Mouse (Mus musculus) right cerebral cortex, postnatal 14 days (tissue): ENCODE measurements around the gene Inpp5d.

Experiments used
- DNase-seq: peaks from one replicate; pipeline ENCODE4 v3.0.0; 2022

Gene Inpp5d

GRCm38 (mm10) chr1:87624826-87625225 is 4.7 kb downstream of the Inpp5d start:
- no peak for DNase-seq

GRCm38 (mm10) chr1:87625254-87626025 is 5.3 kb downstream of the Inpp5d start:
- no peak for DNase-seq

DNA sequence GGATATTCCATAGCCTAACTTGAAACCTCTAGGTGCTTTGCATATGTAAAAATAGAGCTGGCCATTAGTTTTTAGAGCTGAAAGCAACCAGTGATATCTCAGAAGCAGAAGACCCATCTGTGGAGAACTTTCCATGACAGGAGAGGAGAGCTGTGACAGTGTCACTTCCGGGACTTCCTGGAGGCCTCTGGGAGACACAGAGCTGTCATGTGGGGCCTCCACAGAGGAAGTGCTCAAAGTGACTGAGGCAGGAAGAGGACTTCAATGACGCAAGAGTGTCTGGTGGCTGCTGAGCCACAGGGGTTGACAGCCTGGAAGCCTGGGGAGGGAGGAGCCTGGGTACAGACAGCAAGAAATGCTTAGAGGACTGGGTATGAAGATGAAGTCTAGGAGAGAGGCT is 6.2 kb downstream of the Inpp5d start:
- no peak for DNase-seq

DNA sequence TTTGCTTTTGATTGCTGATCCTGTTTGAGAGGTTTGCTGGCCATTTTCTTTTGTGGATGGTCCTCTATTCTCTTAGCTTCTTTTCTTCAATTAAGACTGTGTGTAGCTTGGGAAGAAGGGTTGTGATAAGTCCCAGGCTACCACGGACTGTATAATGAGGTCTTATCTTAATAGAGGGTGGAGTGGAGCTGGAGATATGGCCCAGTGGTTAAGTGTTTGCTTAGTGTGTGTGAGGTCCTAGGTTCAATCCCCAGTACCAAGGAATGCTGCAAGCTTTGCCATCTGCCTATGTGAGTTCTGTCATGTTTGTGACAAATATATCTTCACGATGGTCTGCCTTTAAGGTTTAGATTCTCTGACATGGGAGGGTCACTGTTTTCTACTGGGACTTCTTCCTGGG is 8.0 kb downstream of the Inpp5d start:
- no peak for DNase-seq

GRCm38 (mm10) chr1:87631584-87631983 is 11.5 kb downstream of the Inpp5d start:
- DNase-seq, result no peak

DNA sequence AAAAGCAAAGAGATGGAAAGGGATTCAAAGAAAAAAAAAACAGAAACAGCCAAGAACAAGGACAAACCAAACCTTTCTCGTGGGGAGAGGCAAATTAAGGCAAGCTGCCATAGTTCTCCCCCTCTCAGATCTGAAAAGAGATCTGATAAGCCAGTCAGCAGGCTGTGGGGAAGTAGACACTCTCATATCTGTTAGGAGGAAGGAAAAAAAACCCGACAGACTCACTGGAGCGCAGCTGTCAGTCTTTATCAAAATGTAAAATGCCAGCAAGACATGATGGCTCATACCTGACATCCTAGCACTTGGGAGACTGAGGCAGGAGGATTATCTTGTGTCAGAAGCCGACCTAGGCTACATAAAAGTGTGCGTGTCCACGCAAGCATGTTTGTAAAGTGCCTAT is 12.1 kb downstream of the Inpp5d start:
- no peak for DNase-seq

GRCm38 (mm10) chr1:87636716-87637117 is 16.6 kb downstream of the Inpp5d start:
- DNase-seq, result no peak

- DNase-seq, result no peak
These were observed 17.2 kb downstream of the Inpp5d start for GRCm38 (mm10) chr1:87637121-87637877.

GRCm38 (mm10) chr1:87637878-87638600 is 17.9 kb downstream of the Inpp5d start:
- DNase-seq, result no peak

DNA sequence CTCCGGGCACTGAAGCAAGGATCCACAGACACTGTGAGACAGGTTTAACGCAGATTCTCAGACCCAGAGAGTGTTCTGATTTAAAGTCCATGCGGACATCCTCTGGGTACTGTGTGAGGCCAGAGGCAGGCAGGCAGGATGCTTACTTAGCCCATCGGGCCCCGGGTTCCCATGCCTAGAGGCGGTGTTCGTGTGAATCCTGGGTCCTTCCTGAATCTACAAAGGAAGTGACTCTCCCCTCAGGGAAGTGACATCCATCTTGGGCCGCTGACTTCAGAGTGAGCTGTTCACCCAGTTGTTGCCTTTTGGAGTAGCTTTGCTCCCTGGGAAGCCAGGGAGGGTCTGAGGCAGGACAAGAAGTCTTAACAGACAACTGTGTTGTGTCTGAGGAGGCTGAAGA is 19.6 kb downstream of the Inpp5d start:
- no peak for DNase-seq

DNA sequence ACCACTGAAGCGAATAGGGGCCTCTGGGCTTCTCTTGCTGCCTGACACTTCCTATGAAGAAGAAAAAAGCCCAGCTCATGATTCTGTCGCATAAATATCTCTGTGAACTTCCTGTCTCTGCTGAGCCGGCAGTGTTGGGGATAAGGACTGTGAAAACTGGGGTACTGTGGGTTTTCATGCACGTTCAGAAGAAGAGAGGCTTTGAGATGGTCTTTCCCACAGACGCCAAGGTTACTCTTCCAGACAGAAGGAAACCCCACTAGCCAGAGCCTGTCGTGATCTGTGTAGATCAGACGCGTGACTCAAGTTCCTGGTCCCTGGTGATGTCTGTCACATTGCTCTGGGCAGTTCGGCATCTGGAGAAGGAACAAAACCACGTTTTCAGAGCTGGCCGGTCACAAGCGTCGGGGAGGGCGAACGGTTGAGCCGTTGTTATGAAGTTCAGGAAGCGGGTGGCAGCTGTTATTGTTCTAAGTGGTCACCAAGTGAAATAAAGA is 20.1 kb downstream of the Inpp5d start:
- no peak for DNase-seq

- DNase-seq, result no peak
These were observed 22.9 kb downstream of the Inpp5d start for GRCm38 (mm10) chr1:87643016-87643415.

- DNase-seq, result no peak
These were observed 24.9 kb downstream of the Inpp5d start for GRCm38 (mm10) chr1:87645041-87645440.

DNA sequence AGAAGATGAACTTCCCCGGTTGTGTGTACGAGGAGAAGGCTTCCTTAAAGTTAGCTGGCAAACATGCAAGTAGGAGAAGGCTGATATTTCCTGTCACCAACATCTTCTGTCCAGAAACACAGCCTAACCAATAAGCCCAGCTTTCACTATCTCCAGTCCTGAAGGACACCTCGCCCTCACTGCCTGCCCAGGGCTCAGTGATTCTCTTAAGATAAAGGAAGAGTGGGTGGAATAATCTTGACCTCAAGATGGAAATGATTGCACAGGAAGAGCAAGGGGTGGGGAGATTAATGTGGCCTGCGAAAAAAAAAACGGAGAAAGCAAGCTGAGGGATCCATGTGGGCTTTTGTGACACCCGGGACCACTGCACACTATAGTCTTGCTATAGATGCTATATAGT is 25.6 kb downstream of the Inpp5d start:
- no peak for DNase-seq

DNA sequence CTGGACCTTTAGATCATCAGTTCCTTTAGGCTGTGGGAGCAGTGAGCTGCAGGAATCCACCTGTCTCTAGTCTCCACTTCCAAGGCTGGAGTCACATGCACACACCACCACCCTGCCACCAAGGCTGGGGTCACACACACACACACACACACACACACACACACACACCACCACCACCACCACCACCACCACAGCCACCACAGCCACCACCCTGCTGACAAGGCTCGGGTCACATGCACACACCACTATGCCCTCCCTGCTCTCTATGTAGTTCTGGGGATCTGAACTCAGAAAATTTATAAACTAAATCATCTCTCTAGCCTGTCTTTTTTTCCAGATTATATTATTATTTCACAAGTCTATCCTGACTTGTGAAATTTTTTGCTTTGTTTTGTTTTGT is 27.7 kb downstream of the Inpp5d start:
- no peak for DNase-seq

DNA sequence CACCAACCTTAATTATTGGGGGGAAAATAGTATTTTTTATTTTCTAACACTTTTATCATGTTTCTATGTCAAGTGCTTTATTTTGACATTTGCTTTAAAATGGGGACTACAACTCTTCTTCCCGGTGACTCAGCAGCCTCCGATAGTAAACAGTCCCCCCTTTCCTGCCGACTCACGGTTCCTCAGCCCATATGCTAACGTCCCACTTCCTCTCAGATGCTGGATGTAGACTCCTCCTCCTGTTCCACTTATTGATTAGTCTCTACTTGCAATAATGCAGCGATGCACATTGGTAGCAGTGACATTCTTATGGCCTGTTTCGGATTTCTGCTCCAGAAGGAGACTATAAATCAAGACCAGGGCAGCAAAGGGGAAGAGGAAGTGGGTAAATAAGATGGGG is 28.5 kb downstream of the Inpp5d start:
- no peak for DNase-seq

DNA sequence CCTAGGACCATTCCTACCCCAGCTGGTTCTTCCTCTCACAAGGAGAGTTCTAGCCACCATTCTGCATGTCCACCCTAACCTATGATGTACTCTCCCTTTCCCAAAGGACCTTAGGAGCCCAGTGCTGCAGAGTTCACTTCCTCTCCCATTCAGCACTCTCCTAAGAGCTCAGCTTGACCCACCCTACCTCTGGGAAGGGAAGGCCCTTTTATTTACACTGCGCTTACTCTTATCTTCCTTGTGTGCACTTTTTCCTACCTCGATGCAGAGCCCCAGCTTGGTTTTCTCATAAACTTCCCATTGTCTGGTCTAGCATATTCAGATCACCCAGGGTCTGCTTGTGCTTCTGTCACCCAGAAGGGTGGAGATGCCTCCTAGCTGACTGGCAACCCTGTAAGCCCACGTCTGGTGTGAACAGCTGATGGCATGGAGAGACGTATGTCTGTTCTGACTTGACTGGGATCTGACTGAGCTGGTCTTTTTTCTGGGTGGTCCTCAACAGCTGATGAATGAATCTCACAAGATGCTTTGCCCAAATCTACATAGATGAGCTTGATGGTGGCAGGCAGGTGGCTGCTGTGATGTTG is 29.2 kb downstream of the Inpp5d start:
- no peak for DNase-seq

GRCm38 (mm10) chr1:87649958-87650474 is 29.9 kb downstream of the Inpp5d start:
- no peak for DNase-seq

DNA sequence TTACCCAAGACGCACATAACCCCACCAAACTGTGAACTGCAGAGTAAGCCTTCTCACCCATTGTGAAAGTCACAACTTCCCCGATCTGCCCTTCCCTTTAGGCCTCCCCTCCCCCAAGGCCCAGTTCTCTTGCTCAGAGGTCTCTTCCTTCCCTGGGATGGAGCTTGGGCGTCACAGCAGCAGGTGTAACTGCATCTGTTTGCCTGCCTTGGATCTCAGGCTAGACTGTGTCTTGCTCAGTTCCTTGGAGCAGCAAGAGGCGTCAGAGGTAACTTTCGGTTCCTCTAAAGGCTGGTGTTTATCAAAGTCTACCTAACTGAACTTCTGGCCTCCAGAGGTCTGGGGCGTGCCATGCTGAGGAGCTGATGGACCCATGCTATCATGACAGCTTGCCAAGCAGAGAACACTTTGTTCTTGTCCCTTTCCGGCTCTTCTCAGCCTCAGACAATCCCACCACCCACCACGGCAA is 30.5 kb downstream of the Inpp5d start:
- peak; percentile 43 for DNase-seq

- no peak for DNase-seq
These were observed 31.3 kb downstream of the Inpp5d start for GRCm38 (mm10) chr1:87651436-87651835.

DNA sequence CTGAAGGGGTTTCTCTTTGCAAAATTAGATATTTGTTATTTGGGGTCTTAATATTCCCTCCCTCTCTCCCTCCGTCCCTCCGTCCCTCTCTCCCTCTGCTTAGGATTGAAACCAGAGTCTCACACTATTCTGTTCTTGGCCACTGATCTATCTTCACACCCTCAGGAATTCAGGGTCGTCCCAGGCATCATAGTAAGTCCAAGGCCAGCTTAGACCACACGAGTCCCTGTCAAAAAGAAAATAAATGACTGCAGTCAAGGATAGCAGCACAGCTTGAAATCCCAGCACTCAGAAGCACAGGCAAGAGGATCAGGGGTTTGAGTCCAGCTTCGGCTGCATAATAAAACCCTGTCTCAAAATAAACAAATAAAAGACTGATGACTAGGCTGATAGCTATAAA is 35.0 kb downstream of the Inpp5d start:
- no peak for DNase-seq

DNA sequence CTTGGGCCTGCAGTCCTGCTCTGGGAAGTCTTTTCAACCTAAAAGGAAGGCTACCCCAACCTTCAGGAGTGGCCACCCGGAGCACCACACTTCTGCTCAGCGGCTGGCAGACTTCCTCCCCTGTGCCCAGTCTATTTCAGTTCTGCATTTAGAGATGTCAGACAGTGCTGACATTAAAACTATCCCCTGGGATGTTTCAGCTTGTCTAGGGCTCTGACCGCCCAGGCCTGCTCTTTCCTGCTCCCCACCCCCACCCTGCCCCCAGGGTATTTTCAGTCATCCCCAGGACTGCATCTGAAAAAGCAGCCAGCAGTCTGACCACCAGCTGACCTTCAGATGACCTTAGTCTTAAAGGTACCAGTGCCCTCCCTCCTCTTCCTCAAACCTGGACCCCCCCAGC is 38.0 kb downstream of the Inpp5d start:
- DNase-seq, result no peak

DNA sequence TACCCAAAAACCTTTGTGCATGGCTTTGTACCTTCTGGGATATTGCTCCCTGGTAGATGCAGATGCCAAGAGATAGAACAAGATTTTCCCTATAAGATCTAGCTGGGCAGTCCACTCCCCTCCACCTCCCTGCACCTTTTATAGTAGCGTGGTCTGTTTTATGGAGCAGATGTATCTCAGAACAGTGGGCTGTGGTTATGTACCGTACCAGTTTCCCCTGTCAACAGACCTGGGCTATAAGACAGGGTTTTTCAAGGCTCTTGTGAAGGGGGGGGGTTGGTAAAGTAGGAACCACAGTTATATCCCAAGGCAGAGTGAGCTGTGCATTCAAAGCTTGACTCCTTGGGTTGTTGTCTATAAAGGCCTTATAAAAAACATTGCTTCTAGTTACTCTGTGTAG is 38.4 kb downstream of the Inpp5d start:
- DNase-seq, result no peak
